Mouse (Mus musculus) stomach, postnatal 0 days (tissue): ENCODE measurements around the gene 9130213A22Rik.

Source experiments
- CTCF ChIP-seq: IDR thresholded peaks from 2 replicates; pipeline ENCODE4 v1.5.1; 2016; ENCODE audit warnings: antibody characterized with exemption, low read depth, mild to moderate bottlenecking, moderate library complexity
- EP300 ChIP-seq: optimal IDR thresholded peaks from 2 replicates; pipeline ENCODE3; 2016; ENCODE audit warnings: antibody characterized with exemption

GRCm38 (mm10) chr11:69149728-69150127 is 27.3 kb upstream of the 9130213A22Rik start:
- no peak for TF ChIP-seq CTCF
- no peak for TF ChIP-seq EP300
